Mouse (Mus musculus) CD4-positive naive resting alpha-beta T cell, adult 57 days (primary cell): ENCODE data around the gene Fam174a. TPM values are rescaled to one million over a fixed set of nuclear protein-coding genes. Genes with fewer than 3 reads are reported as not detected.

ENCODE experiments used
- total RNA-seq: library from RNA; stranded (reverse); gene quantifications from one replicate; pipeline ENCODE4 v1.2.4, GENCODE M21; 2023

Fam174a gene
- total RNA-seq: 9.0 TPM

DNA sequence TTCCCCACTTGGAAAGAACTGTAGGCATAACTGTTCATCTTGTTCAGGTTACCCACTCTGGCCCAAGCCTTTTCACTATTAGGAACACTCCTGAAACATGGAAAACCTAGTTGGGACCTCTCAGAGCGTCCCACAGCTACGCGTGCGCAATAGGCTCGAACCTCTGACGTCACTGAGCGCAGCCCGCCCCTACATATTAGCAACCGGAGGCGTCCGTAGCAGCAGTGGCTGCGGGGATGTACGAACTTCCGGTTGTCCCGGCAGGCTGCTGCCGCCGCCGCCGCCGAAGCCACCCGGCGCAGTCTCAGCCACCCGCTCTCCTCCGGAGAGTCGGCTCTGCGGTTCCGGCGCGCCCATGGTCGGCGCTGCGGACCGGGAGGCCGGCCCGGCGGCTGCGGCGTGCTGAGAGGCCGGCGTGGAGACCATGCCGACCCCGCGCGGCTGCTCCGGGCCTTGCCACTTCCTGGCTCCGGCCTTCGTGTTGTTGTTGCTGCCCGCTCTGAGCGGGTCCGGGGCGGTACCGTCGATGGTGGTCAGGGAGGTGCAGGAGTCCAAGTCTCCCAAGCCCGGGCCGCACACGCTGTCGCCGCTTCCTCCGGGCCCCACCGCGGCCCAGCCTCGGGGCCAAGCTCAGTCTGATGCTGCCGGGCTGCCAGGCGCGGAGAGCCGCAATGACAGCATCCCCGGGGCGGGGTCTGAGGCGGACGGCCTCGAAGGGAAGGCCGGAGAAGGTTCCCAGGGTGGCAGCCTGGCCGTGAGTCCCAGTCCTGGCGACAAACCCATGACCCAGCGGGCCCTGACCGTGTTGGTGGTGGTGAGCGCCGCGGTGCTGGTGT, at the start of gene Fam174a:
Fam174a (plus strand) TSS at position 231 of the 836 bp plus-strand sequence.

